Comparison of ENCODE assay signal across 8 mouse cellular contexts in the genomic region with DNA sequence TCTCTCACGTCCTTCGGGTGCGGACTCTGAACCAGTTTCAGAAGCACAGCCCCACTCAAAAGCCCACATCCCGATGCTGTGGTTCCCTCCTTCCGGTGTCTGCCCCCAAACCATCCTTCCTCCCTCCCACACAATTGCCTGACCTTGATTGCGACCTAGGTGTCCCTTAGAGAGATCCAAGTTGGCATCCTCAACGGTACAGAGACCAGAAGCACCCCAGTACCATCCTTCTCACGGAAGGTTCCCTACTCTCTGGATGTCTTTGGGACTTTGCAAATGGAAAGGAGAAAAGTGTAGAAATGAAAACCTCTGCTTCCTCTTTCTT. TPM values are rescaled to one million over a fixed set of nuclear protein-coding genes. Genes with fewer than 3 reads are reported as not detected.
A peak's percentile ranks its signal among the peaks of the same experiment; 100 is the strongest.
DNase-seq lines count a peak whose midpoint lies in the region; ATAC-seq and TF ChIP-seq lines count a peak whose summit lies in the region.

No protein-coding gene starts in this region.

- no peak for TF ChIP-seq POLR2A in cerebellum, adult 2 months (IDR thresholded peaks at IDR 0.05; ENCODE audit: borderline replicate concordance, insufficient read depth, low read length)

- ATAC-seq in liver, embryonic 13.5 days (ENCODE audit: low read depth), result peak; percentile 37

- TF ChIP-seq CTCF in cerebellum, adult 2 months (IDR thresholded peaks at IDR 0.05; ENCODE audit: borderline replicate concordance, insufficient read depth, low read depth, low read length), result no peak

- WGBS in cerebellum, adult 2 months, result 45% methylated on average over 8 of the region's 8 CpGs
- WGBS in liver, embryonic 13.5 days (ENCODE audit: insufficient replicate concordance), result 22% methylated on average over 8 of the region's 8 CpGs

- DNase-seq in cerebellum, adult 2 months, result no peak
- no peak for DNase-seq in cerebellum, adult 8-10 months
- peak; percentile 63 to 80 for DNase-seq in thymus, adult 18-20 months
- DNase-seq in thymus, postnatal 4 days, result no peak
- no peak for DNase-seq in liver, embryonic 13.5 days
- no peak for DNase-seq in embryo, embryonic 10.5 days (ENCODE audit: low spot score)
- no peak for DNase-seq in layer of hippocampus, adult 9-10 months (ENCODE audit: low spot score)
- no peak for DNase-seq in adipocyte (ENCODE audit: low spot score)

- no peaks in the 10 kb centered on the region for H3K27me3 ChIP-seq in cerebellum, adult 2 months (ENCODE audit: control insufficient read depth, insufficient read depth, low read length)
- H3K27me3 ChIP-seq in liver, embryonic 13.5 days, result 0 out of 2 replicates have a peak, but pooled peaks cover 9% of the 10 kb centered on the region

- no peaks in the 10 kb centered on the region for H3K36me3 ChIP-seq in liver, embryonic 13.5 days

- H3K27ac ChIP-seq in cerebellum, adult 2 months (ENCODE audit: insufficient read depth, low read length), result peak overlapping the region; percentile 25; the same call in 1 of the 2 replicates
- H3K27ac ChIP-seq in liver, embryonic 13.5 days, result peak overlapping the region; percentile 35; the same call in 1 of the 2 replicates

- peak overlapping the region; percentile 64 for H3K9ac ChIP-seq in liver, embryonic 13.5 days

- no peaks in the 10 kb centered on the region for H3K9me3 ChIP-seq in liver, embryonic 13.5 days (replicated peaks)

- H3K4me3 ChIP-seq in cerebellum, adult 2 months (replicated peaks; ENCODE audit: insufficient read depth, low read depth, low read length), result peak overlapping the region; percentile 65
- peak overlapping the region; percentile 52 for H3K4me3 ChIP-seq in liver, embryonic 13.5 days (replicated peaks)

- peaks cover 15% of the 10 kb centered on the region for H3K4me1 ChIP-seq in cerebellum, adult 2 months (ENCODE audit: control insufficient read depth, insufficient read depth, low read length)
- peaks cover 17% of the 10 kb centered on the region for H3K4me1 ChIP-seq in liver, embryonic 13.5 days (replicated peaks)

- H3K4me2 ChIP-seq in liver, embryonic 13.5 days, result peak overlapping the region; percentile 67

RNA-seq across cellular contexts. Expression of a gene that starts 5.0 kb away (rescaled TPM):
- not detected in 2 replicates for polyA plus RNA-seq in cerebellum, adult 2 months (2012; rRNA removed)
- polyA plus RNA-seq in liver, embryonic 13.5 days (2015; fragmentation: Nextera tagmentation; extraction: Ambion mirVana), result not detected in 2 replicates

RNA-seq across cellular contexts. Expression of a gene that starts 14.2 kb away (rescaled TPM):
- polyA plus RNA-seq in cerebellum, adult 2 months (2012; rRNA removed), result 133 and 137 TPM in 2 replicates
- polyA plus RNA-seq in liver, embryonic 13.5 days (2015; fragmentation: Nextera tagmentation; extraction: Ambion mirVana), result 34.2 and 34.3 TPM in 2 replicates

RNA-seq across cellular contexts. Expression of a gene that starts 21.0 kb away (rescaled TPM):
- 2.8 and 3.2 TPM in 2 replicates for polyA plus RNA-seq in cerebellum, adult 2 months (2012; rRNA removed)
- polyA plus RNA-seq in liver, embryonic 13.5 days (2015; fragmentation: Nextera tagmentation; extraction: Ambion mirVana), result 29.4 and 35.8 TPM in 2 replicates

RNA-seq across cellular contexts. Expression of a gene that starts 24.1 kb away (rescaled TPM):
- 0.74 and 0.84 TPM in 2 replicates for polyA plus RNA-seq in cerebellum, adult 2 months (2012; rRNA removed)
- 0.48 and 0.70 TPM in 2 replicates for polyA plus RNA-seq in liver, embryonic 13.5 days (2015; fragmentation: Nextera tagmentation; extraction: Ambion mirVana)

RNA-seq across cellular contexts. Expression of a gene that starts 28.3 kb away (rescaled TPM):
- 15.8 and 17.7 TPM in 2 replicates for polyA plus RNA-seq in cerebellum, adult 2 months (2012; rRNA removed)
- 0.85 and 1.0 TPM in 2 replicates for polyA plus RNA-seq in liver, embryonic 13.5 days (2015; fragmentation: Nextera tagmentation; extraction: Ambion mirVana)

Comparison
In these comparisons a context has a peak if more than half of its experiments do, and no peak if none do; other contexts are left out.
1. DNase-seq: peak in thymus, adult 18-20 months (2 of 2); none in cerebellum, adult 2 months (0 of 2), cerebellum, adult 8-10 months (single experiment), thymus, postnatal 4 days (single experiment), liver, embryonic 13.5 days (single experiment), embryo, embryonic 10.5 days (single experiment), layer of hippocampus, adult 9-10 months (single experiment) and adipocyte (single experiment).